Mouse (Mus musculus): Measurements from ENCODE around the gene Zbtb4.

Zbtb4 gene

DNA sequence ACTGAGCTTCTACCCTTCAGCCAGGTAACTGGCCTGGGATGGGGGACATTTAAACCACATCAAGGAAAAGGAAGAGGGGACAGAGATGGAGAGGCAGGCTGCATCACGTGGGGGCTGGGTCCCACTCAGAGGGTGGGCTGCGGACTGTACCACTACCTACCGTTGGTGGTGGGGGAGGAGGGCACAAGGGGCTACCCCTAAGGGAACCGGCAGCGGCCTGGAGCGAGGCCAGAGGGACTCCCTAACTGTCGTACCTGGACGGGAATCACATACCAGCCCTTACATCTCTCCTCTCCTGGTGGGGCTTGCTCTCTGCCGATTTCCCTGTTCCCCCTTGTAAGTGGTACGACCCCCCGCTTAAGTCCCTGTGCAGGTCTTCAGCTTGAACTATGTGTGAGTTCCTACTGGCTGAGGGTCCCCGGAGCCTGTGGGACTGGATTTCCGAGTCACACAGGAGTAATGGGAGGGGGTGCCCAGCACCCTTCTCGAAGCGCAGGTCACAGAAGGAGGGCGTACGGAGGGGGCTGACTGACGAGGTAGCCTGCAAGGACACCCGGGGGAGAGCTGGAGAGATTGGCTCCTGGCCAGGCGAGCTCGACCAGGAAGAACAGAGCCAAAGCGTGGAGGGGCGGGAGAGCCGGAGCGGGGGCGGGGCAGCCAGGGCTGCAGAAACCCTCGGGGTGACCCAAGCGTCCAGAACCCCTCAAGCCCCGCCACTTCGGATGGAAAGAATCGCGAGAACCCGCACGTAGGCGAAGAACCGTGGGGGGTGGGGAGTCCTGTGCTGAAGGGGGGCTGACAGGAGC is 34.9 kb downstream of the Zbtb4 start:
- DNase-seq (ENCODE audit: low spot score), result peak; percentile 92

- DNase-seq (ENCODE audit: low spot score), result peak; percentile 60
These were observed 35.8 kb downstream of the Zbtb4 start, which contains the start of gene Fgf11 for GRCm38 (mm10) chr11:69801379-69801977. Gene Fgf11, minus strand, starts transcription at chr11:69801857.

DNA sequence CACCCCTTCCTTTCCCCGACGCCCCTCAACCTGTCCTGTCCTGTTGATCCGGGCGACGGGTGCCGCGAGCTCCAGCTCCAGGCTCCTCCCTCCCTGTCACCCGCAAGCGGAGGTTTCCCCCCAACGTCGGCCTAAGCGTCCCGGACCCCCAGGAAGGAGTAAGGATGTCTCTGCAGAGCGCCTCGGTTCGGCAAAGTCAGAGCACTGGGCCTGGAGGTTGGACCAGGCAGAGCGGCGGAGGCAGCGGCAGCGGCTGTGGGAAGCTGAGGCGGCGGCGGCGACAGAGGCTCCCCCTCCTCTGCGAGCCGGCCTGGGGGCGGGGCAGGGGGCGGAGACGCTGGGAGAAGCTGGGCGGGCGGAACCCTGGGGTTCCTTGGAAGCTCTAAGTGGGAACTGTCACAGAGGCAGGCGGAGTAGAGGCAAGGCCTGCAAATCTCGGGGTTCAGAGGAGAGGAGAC is 37.0 kb downstream of the Zbtb4 start:
- DNase-seq (ENCODE audit: low spot score), result peak; percentile 93

DNA sequence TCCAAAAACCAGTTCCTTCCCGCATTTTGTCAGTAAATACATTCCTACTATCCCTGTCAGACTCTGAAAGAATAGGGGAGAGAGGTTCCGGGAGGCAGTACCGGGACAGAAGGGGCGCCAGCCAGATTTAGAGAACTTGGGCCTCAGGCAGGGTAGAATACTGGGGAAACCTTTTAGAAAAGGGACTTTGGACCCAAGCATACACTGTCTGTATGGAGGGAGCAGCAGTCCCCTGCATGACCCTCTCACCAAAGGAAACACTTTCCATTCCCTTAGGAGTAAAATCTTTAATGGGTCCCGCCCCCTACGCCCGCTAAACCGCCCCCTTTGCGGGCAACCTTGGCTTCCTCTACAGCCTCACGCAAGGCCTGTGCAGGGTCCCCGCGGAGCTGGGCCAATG is 37.6 kb downstream of the Zbtb4 start:
- no peak for DNase-seq (ENCODE audit: low spot score)

GRCm38 (mm10) chr11:69803786-69804651 is 38.3 kb downstream of the Zbtb4 start:
- peak; percentile 79 for DNase-seq (ENCODE audit: low spot score)

DNA sequence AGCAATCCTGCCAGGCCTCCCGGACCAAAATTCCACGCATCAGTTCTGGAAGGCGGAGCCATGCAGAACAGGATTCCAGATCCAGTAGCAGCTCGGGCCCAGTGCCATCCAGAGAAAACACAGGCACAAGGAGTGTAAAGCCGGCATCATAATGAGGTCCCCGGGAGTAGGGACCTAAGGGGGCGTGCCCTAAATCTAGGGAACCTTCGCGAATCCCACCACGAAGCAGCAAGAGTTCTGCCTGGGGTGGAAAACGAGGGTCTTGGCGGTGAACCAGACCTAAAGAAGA is 38.9 kb downstream of the Zbtb4 start:
- DNase-seq (ENCODE audit: low spot score), result peak; percentile 66

DNA sequence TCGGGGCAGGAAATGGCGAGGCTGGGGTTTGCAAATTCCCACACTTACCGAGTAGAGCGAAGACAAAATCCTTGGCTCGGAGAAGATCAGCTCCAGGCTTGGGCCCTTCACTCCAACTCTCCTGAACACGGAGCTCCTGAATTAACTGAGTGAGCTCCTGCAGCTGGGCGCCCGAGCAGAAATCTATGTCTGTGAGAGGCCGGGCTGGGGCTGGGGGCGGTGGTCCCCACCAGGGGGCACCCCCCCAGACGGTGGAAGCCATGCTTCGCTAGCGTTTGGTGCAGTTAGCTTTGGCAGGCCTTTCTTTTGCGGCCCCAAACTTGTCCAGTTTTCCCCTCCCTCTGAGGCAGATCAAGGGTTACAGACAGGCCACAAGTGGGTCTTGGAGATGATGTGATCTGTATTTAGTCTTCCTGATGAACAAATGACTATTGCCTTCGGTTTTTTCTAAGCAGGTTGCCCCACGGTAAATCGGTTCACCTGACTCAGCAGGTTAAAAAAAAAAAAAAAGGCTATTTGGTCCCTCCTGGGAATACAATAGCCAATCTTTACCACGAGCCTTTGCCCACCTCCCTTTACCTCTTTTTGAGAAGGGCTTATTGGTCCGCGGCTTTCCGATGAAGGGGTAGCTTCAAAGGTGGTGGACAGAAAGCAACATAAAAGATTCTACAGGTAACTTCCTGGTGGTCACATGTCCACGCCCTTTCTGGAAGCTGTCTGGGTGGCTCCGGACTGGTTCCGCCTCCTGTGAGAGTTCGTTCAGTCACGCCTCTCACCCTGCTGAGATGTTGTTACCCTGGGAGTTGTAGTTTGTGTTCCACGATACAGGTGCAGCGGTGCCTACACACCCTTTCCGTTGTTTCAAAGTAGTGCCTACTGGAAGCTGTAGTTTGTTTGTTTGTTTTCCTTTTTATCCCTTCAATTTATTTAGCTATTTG is 39.5 kb downstream of the Zbtb4 start, which contains the start of gene Tmem102:
Gene Tmem102, minus strand, starts transcription at position 653 of the 938 bp plus-strand sequence.
- DNase-seq (ENCODE audit: low spot score), result no peak

GRCm38 (mm10) chr11:69806378-69806777 is 40.7 kb downstream of the Zbtb4 start:
- no peak for DNase-seq (ENCODE audit: low spot score)

- DNase-seq (ENCODE audit: low spot score), result no peak
These were observed 41.9 kb downstream of the Zbtb4 start for GRCm38 (mm10) chr11:69807641-69808040.

DNA sequence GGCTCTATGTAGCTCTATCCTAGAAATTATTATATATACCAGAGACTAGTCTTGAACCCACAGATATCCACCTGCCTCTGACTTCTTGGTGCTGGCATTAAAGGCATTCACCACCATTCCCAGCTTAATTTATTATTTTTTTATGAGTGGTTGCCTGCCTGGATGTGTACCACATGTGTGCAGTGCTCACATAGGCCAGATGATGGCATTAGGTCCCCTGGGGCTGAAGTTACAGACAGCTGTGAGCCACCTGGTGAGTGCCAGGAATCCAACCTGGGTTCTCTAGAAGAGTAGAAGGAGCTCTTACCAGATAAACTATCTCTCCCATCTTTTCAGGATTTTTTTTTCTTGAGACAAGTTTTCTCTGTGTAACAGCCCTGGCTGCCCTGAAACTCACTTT is 44.6 kb downstream of the Zbtb4 start:
- DNase-seq (ENCODE audit: low spot score), result no peak

DNA sequence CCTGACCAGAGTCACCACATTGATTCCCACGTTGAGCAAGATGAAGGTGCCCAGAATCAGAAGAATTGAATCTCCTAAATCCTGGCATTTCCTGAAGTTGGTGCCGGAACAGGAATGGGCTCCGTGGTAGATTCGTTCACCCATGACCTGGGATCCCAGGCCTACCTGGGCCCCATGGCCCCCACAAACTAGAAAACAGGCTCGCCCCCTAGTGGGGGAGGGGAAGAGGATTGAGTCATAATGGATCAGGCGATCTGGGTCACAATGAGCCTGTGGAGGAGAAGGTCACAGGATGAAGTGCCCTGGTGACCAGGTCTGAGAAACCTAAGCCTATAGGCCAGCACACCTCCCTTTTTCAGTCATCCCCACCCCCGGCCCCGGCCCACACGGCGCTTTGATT is 49.4 kb downstream of the Zbtb4 start, which contains the start of gene Gm39566:
Gene Gm39566, minus strand, starts transcription at position 144 of the 400 bp plus-strand sequence.
- no peak for DNase-seq (ENCODE audit: low spot score)

DNA sequence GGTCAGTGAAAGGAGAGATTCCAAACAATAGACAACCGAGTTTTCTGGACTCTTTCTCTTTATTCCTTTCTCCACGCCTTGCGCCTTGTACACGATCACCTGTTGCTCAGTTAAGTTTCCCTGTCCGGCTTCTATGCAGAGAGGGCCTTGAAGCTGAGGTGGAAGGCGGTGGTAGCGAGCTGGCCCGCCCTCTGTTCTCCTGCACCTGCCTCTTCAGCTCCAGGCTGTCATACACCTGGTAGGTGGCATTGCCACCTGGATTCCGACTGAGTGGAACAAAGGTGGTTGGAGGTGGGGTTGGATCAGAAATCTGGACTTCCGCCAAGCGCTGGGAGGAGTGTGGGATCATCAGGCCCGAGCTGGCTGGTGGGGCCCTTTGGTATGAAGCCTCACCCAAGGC is 50.8 kb downstream of the Zbtb4 start:
- DNase-seq (ENCODE audit: low spot score), result no peak

DNA sequence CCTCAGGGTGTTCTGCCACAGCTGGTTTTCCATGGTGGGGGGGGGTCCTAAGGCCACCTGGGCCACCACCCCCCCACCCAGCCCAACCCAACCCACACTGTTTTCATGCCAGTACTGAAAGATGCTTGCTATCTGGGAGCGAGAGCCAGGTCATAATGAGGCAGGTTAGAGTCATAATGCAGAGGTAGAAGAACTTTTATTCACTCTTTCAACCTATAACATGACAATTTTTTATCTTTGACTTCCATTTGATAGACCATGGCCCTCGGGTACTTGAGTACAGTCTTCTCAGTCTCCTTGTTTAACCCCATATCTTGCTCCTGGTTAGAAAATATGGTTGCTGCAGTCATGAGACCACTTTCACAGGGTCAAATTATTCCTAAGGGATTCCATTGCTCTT is 52.7 kb downstream of the Zbtb4 start, which contains the start of gene Spem2:
Gene Spem2, minus strand, starts transcription at position 101 of the 400 bp plus-strand sequence.
- DNase-seq (ENCODE audit: low spot score), result no peak

GRCm38 (mm10) chr11:69818871-69819270 is 53.2 kb downstream of the Zbtb4 start:
- no peak for DNase-seq (ENCODE audit: low spot score)

DNA sequence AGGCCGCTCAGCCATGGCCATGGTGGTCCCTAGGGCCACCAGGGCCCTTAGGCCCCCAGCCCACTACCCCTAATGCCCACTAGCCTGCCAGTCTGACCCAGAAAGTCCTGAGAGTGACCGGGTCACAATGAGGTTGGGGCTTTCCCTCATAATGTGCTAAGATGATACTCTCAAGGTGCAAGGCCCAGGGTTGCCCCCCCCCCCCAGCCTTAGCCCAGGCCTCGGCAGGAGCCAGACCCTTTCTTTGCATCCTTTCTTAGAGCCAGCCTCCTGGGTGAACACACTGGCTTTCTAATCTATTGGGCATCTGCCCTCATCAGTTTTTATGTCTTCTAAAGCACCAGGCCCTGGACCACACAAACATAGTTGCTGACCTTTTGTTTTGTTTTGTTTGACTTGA is 56.4 kb downstream of the Zbtb4 start, which contains the start of gene Spem1:
Gene Spem1, minus strand, starts transcription at position 101 of the 400 bp plus-strand sequence.
- DNase-seq (ENCODE audit: low spot score), result no peak

GRCm38 (mm10) chr11:69823456-69823855 is 57.7 kb downstream of the Zbtb4 start:
- no peak for DNase-seq (ENCODE audit: low spot score)

DNA sequence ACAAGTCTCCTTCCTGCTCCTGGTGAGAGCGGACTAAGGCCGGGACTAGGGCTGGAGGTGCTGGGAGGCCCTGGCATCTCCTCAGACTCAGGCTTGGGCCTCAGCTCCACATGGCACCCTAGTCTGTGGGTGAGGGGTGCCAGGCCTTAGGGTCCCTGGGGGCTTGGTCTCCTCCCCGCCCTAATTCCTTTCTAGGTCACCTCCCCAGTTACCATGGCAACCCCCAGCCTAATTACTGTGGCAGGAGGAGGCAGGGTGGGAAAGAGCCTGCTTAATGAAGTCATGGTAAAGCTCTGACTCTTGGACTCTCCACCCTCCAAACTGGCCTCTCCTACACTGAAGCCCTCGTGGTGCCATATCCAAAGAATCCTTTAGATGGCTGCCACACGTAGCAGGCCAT is 63.1 kb downstream of the Zbtb4 start:
- no peak for DNase-seq (ENCODE audit: low spot score)

DNA sequence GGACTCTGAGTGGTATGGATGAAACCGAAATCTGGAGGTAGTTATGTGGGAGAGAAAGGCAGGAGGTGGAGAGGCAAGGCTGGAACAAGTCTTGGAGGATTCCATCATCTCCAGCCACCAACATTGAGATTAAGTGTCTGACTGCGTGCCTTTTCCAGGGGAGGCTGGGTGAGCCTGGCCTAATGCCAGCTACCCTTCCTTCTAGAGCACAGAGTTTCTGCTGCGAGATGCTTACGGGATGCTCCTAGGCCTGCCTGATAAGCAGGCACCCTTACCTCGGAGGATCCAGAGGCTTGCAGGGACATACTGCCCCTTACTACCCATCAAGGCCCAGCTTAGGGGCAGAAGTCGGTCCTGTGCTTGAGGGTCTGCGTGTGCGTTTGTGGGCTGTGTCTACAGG is 67.8 kb downstream of the Zbtb4 start:
- no peak for DNase-seq (ENCODE audit: low spot score)
